In genomic region chr11:33513376-33513991, GRCm38 (mm10) we compare ENCODE assay signal across 9 mouse cellular contexts. TPM values are rescaled to one million over a fixed set of nuclear protein-coding genes. Genes with fewer than 3 reads are reported as not detected.
A peak's percentile ranks its signal among the peaks of the same experiment; 100 is the strongest.
DNase-seq lines count a peak whose midpoint lies in the region; ATAC-seq and TF ChIP-seq lines count a peak whose summit lies in the region.
"Had no signal": no experiment of that assay in that cellular context is flagged by ENCODE, and none has a peak within 500 bp of the region (broad histone marks: within the 10 kb centered on the region; RNA-seq: fewer than 3 reads in every experiment).

TSS of gene Ranbp17 (minus strand) at chr11:33513746.

- H3K4me3 ChIP-seq in cortical plate, adult 2 months (ENCODE audit: insufficient read depth, low read length), result peak within 1 kb of the TSS; percentile 52
- H3K4me3 ChIP-seq in limb, embryonic 14.5 days (replicated peaks; ENCODE audit: low read length), result peak within 1 kb of the TSS; percentile 83
- peak within 1 kb of the TSS; percentile 93 for H3K4me3 ChIP-seq in midbrain, embryonic 14.5 days (replicated peaks; ENCODE audit: low read depth, low read length)
- H3K4me3 ChIP-seq: myocyte had no signal

- H3K27ac ChIP-seq in cortical plate, adult 2 months (ENCODE audit: insufficient read depth, low read length), result 0 out of 2 replicates have a peak within 1 kb of the TSS, but pooled peaks have one; percentile 20
- peak within 1 kb of the TSS; percentile 73 for H3K27ac ChIP-seq in limb, embryonic 14.5 days (replicated peaks; ENCODE audit: low read depth, low read length)
- peak within 1 kb of the TSS; percentile 91 for H3K27ac ChIP-seq in midbrain, embryonic 14.5 days (replicated peaks; ENCODE audit: low read depth, low read length)

- peak within 1 kb of the TSS; percentile 84 for H3K9ac ChIP-seq in limb, embryonic 14.5 days (ENCODE audit: low read depth, low read length, severe bottlenecking)
- H3K9ac ChIP-seq in midbrain, embryonic 14.5 days (replicated peaks; ENCODE audit: low read length), result peak within 1 kb of the TSS; percentile 88

- DNase-seq in cerebellum, adult 9-10 months, result no peak
- DNase-seq in gastrocnemius, postnatal 25 days, result peak; percentile 34
- peak; percentile 3 to 7 for DNase-seq in kidney, adult 8-10 months
- DNase-seq in limb, embryonic 14.5 days (ENCODE audit: low spot score), result peak; percentile 41
- peak; percentile 87 for DNase-seq in midbrain, embryonic 14.5 days
- DNase-seq in spleen, postnatal 4 days (ENCODE audit: low spot score in 2 of 2), result peak; percentile 62 to 77

- H3K9me3 ChIP-seq in limb, embryonic 14.5 days (ENCODE audit: control insufficient read depth, low read length), result no peaks in the 10 kb centered on the region
- no peaks in the 10 kb centered on the region for H3K9me3 ChIP-seq in midbrain, embryonic 14.5 days (ENCODE audit: control insufficient read depth, low read length)

- peak within 1 kb of the TSS; percentile 69 for H3K4me2 ChIP-seq in limb, embryonic 14.5 days (replicated peaks; ENCODE audit: low read depth, low read length, severe bottlenecking)
- H3K4me2 ChIP-seq in midbrain, embryonic 14.5 days (ENCODE audit: low read length), result peak within 1 kb of the TSS; percentile 67

- H3K27me3 ChIP-seq in limb, embryonic 14.5 days (ENCODE audit: control insufficient read depth, insufficient read depth, low read length), result no peaks in the 10 kb centered on the region
- no peaks in the 10 kb centered on the region for H3K27me3 ChIP-seq in midbrain, embryonic 14.5 days (ENCODE audit: control insufficient read depth, insufficient read depth, low read length)

- 2% methylated on average over 34 of the region's 72 CpGs for WGBS in limb, embryonic 14.5 days
- 1% methylated on average over 58 of the region's 72 CpGs for WGBS in midbrain, embryonic 14.5 days

- TF ChIP-seq POLR2A in cortical plate, adult 2 months (IDR thresholded peaks at IDR 0.05; ENCODE audit: extremely low read depth, insufficient read depth, low read length), result no peak
- TF ChIP-seq POLR2A in limb, embryonic 14.5 days (IDR thresholded peaks at IDR 0.05; ENCODE audit: borderline replicate concordance, extremely low read depth, insufficient read depth, insufficient read length), result no peak

- H3K4me1 ChIP-seq in cortical plate, adult 2 months (ENCODE audit: control insufficient read depth, insufficient read depth, low read length), result 0 out of 2 replicates have a peak, but pooled peaks cover 2% of the 10 kb centered on the region
- 0 out of 2 replicates have a peak, but pooled peaks cover 3% of the 10 kb centered on the region for H3K4me1 ChIP-seq in limb, embryonic 14.5 days (ENCODE audit: control insufficient read depth, insufficient read depth, low read length)
- 0 out of 2 replicates have a peak, but pooled peaks cover 4% of the 10 kb centered on the region for H3K4me1 ChIP-seq in midbrain, embryonic 14.5 days (ENCODE audit: control insufficient read depth, insufficient read depth, low read length)

- peak; percentile 76 for ATAC-seq in cerebellum, adult (ENCODE audit: insufficient number of reproducible peaks, low FRiP score, low TSS enrichment)
- peak; percentile 82 for ATAC-seq in limb, embryonic 14.5 days (ENCODE audit: low FRiP score, low read depth)
- ATAC-seq in midbrain, embryonic 14.5 days (ENCODE audit: low FRiP score, low TSS enrichment), result peak; percentile 88

- H3K36me3 ChIP-seq in limb, embryonic 14.5 days (ENCODE audit: control insufficient read depth, insufficient read depth, low read length), result no peaks in the 10 kb centered on the region
- H3K36me3 ChIP-seq in midbrain, embryonic 14.5 days (ENCODE audit: control insufficient read depth, insufficient read depth, low read length), result no peaks in the 10 kb centered on the region

- TF ChIP-seq CTCF in cortical plate, adult 2 months (IDR thresholded peaks at IDR 0.05; ENCODE audit: extremely low read depth, insufficient read depth, low read length), result no peak

RNA-seq across cellular contexts. Expression of gene Ranbp17, which starts in this region (rescaled TPM):
- polyA plus RNA-seq in cortical plate, adult 2 months (2012; rRNA removed), result 3.4 and 3.6 TPM in 2 replicates
- total RNA-seq in gastrocnemius, postnatal 25 days (2021), result under 1 TPM; 0.38 to 0.79 TPM
- polyA plus RNA-seq in limb, embryonic 14.5 days (2012; rRNA removed), result 4.8 and 5.2 TPM in 2 replicates
- polyA plus RNA-seq in limb, embryonic 14.5 days (2014; fragmentation: Nextera tagmentation; extraction: Ambion mirVana), result 6.0 and 8.0 TPM in 2 replicates
- 9.1 and 10.0 TPM in 2 replicates for polyA plus RNA-seq in midbrain, embryonic 14.5 days (2014; fragmentation: Nextera tagmentation; extraction: Ambion mirVana)
- polyA plus RNA-seq: myocyte had no signal

Comparison
In these comparisons a context has a peak if more than half of its experiments do, and no peak if none do; other contexts are left out.
1. Peak in DNase-seq in gastrocnemius, postnatal 25 days; RNA of the gene not detected or under 1 TPM.
2. H3K27ac ChIP-seq: peak in every context shown above with its lines; median percentile 91 in midbrain, embryonic 14.5 days; 73 in limb, embryonic 14.5 days; 20 in cortical plate, adult 2 months.